Mouse (Mus musculus): ENCODE results near the gene Rptor. TPM values are rescaled to one million over a fixed set of nuclear protein-coding genes. Genes with fewer than 3 reads are reported as not detected.

The Rptor gene
- polyA plus RNA-seq, 1 experiment from 2014 or later, result 9.8 TPM

DNA sequence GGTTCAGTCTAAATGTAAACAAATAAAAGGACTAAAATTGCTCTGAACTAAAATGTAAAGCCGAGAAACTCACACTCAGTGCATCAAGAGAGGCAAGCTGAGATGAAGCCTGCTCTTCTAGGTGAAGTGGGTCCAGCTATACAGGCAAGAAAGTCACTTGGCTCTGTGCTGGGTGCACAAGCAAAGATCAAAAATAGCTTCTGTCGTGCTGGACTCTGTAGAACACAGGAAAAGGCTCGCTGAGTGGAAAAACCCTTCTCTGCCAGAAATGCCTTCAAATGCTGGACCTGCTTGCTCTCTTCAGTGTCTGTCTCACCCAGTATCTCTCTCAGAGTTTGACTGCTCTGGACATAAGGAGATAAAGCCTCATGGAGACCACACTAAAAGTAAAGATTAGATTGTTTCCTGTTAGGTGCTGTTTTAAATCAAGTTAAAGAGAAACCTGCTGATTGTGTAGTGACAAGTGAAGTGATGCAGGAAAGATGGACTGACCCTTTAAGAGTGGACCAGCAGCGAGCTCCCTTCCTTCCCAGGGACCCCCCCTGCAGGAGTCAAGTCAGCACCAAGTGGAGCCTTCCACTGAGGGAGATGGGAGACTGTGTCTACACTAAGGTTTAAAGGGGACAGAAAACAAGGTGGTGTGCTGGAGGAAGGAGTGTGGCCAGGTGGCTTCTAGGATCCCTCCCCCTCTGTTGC, 130.4 kb downstream of the Rptor start:
- Histone ChIP-seq H3K9me3 (replicated peaks; ENCODE audit: control insufficient read depth, low read length) (no peaks in the 10 kb centered on the region), H3K4me1 (ENCODE audit: control insufficient read depth, insufficient read depth, low read length) (peaks cover 47% of the 10 kb centered on the region), H3K27me3 (ENCODE audit: control insufficient read depth, insufficient read depth, low read length) (no peaks in the 10 kb centered on the region), H3K36me3 (ENCODE audit: control insufficient read depth, insufficient read depth, low read length) (no peaks in the 10 kb centered on the region), H3K9ac (ENCODE audit: low read depth, low read length) (peak overlapping the region; percentile 29), H3K4me3 (ENCODE audit: low read depth, low read length) (no peak overlapping the region), H3K4me2 (peak overlapping the region; percentile 23), H3K27ac (ENCODE audit: low read depth, low read length) (peak overlapping the region; percentile 73)
- 0 out of 2 replicates have a peak, but pooled peaks have one; percentile 52 for ATAC-seq (replicated peaks; ENCODE audit: insufficient number of reproducible peaks, low FRiP score, low TSS enrichment)
- WGBS (ENCODE audit: insufficient replicate concordance), result 19% methylated on average over 4 of the region's 4 CpGs

DNA sequence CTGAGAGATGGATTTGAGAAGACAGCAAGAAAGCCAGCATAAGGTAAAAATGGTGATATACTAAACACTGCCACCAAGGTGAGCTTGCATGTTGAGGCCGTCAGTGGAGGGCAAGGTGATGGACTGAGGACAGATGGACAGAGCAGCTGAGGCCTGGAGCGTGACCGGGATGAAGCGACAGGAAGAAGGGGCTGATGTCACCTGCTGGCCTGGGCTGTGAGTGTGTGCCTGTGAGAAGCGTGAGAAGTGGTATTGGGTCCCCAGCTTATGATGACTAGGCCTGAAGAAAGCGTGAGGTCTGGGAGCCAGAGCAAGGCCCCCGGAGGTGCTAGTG, 130.9 kb downstream of the Rptor start:
- ATAC-seq (replicated peaks; ENCODE audit: insufficient number of reproducible peaks, low FRiP score, low TSS enrichment), result no peak; the same call in 1 of the 2 replicates
- H3K36me3 ChIP-seq (ENCODE audit: control insufficient read depth, insufficient read depth, low read length), result no peaks in the 10 kb centered on the region
- no peak overlapping the region; the same call in 1 of the 2 replicates for H3K9ac ChIP-seq (ENCODE audit: low read depth, low read length)
- WGBS (ENCODE audit: insufficient replicate concordance), result 68% methylated on average over 7 of the region's 7 CpGs
- peak overlapping the region; percentile 73 for H3K27ac ChIP-seq (ENCODE audit: low read depth, low read length)
- no peak overlapping the region for H3K4me3 ChIP-seq (ENCODE audit: low read depth, low read length)
- no peaks in the 10 kb centered on the region for H3K27me3 ChIP-seq (ENCODE audit: control insufficient read depth, insufficient read depth, low read length)
- H3K4me2 ChIP-seq, result peak overlapping the region; percentile 23; the same call in 1 of the 2 replicates
- no peaks in the 10 kb centered on the region for H3K9me3 ChIP-seq (replicated peaks; ENCODE audit: control insufficient read depth, low read length)
- peaks cover 49% of the 10 kb centered on the region for H3K4me1 ChIP-seq (ENCODE audit: control insufficient read depth, insufficient read depth, low read length)

DNA sequence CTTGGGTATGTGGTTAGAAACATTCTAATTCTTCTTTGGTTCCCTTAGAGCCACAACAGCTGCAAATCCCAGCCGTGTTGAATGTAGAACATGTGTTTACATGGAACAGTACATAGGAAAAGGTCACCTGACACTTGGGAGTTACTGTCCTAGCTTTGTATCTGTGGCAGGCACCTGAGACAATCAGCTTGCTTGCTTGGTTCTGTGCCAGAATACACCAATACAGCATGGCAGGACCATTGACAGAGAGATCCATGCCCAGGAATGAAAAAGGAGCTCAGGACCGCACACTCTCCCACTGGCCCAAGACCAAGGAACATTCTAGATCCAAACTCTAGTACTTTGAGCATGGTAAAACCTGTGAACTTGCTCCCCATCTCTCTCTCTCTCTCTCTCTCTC, 132.4 kb downstream of the Rptor start:
- Histone ChIP-seq H3K4me1 (ENCODE audit: control insufficient read depth, insufficient read depth, low read length) (peaks cover 53% of the 10 kb centered on the region), H3K4me2 (no peak overlapping the region), H3K4me3 (ENCODE audit: low read depth, low read length) (no peak overlapping the region), H3K9me3 (replicated peaks; ENCODE audit: control insufficient read depth, low read length) (no peaks in the 10 kb centered on the region), H3K27ac (ENCODE audit: low read depth, low read length) (no peak overlapping the region), H3K36me3 (ENCODE audit: control insufficient read depth, insufficient read depth, low read length) (no peaks in the 10 kb centered on the region), H3K9ac (ENCODE audit: low read depth, low read length) (no peak overlapping the region), H3K27me3 (ENCODE audit: control insufficient read depth, insufficient read depth, low read length) (no peaks in the 10 kb centered on the region)
- no peak for ATAC-seq (replicated peaks; ENCODE audit: insufficient number of reproducible peaks, low FRiP score, low TSS enrichment)
- 90% methylated on average over 2 of the region's 2 CpGs for WGBS (ENCODE audit: insufficient replicate concordance)

DNA sequence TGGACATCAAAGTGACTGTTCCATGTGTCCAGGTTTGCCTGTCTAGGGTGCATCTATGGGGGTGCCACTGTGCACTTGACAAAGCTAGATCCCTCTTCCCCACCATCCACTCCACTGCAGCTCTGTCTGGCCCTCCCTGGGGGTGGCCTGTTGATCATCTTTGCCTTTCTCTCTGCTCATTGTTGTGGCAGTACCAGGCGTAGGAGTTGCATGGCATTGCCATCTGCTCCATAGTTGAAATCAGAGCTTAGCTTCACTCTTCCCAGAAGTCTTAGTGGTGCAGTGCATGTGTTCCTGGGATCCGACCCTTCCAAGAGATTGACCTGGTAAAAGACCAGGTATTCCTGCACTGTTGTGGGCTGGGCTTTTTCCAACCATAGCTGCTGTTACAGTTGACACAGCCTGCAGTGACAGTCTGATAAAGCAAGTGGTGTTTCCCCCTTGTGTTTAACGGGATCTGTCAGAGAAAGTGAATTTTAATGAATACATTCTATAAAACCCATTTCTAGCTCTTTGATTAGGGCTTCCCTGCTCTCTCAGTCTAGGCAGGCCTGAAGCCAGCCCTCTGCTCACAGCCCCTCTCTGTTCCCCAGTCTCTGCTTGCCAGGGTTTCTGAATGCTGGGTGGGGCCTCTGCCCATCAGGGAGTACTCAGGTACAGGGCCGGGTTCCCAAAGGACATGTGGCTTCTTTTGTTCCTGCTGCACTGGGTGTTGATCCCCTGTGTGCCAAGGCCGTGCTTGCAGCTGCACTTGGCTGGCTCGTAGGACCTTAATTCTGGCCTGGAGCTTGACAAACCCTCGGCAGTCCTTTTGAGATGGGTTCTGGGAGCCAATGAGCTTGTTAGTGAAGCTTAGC, 136.5 kb downstream of the Rptor start:
- WGBS (ENCODE audit: insufficient replicate concordance), result 74% methylated on average over 7 of the region's 7 CpGs
- no peak overlapping the region for H3K9ac ChIP-seq (ENCODE audit: low read depth, low read length)
- H3K27me3 ChIP-seq (ENCODE audit: control insufficient read depth, insufficient read depth, low read length), result no peaks in the 10 kb centered on the region
- no peaks in the 10 kb centered on the region for H3K9me3 ChIP-seq (replicated peaks; ENCODE audit: control insufficient read depth, low read length)
- no peaks in the 10 kb centered on the region for H3K36me3 ChIP-seq (ENCODE audit: control insufficient read depth, insufficient read depth, low read length)
- no peak overlapping the region for H3K4me2 ChIP-seq
- H3K27ac ChIP-seq (ENCODE audit: low read depth, low read length), result no peak overlapping the region
- no peak overlapping the region for H3K4me3 ChIP-seq (ENCODE audit: low read depth, low read length)
- ATAC-seq (replicated peaks; ENCODE audit: insufficient number of reproducible peaks, low FRiP score, low TSS enrichment), result no peak
- H3K4me1 ChIP-seq (ENCODE audit: control insufficient read depth, insufficient read depth, low read length), result peaks cover 19% of the 10 kb centered on the region

DNA sequence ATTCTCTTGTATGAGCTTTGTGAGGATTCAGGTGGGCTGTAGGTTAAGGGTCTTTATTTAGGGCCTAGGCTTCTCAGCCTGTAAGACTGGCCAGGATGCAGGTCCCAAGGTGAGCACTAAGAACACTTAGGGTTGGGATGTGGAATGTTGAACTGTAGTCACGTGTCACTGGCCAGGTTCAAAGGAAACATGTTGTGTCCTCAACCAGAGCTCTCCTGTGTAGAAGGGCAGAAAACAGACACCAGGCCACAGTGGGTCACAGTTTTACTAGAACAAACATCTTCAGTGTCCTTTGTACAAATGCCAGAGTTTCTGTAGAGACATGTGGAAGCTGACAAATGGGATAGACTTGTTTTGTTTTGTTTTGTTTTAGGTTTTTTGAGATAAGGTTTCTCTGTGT, 138.7 kb downstream of the Rptor start:
- 74% methylated on average over 1 of the region's 1 CpGs for WGBS (ENCODE audit: insufficient replicate concordance)
- Histone ChIP-seq H3K9ac (ENCODE audit: low read depth, low read length) (no peak overlapping the region), H3K4me1 (ENCODE audit: control insufficient read depth, insufficient read depth, low read length) (peaks cover 12% of the 10 kb centered on the region; the same call in 1 of the 2 replicates), H3K36me3 (ENCODE audit: control insufficient read depth, insufficient read depth, low read length) (no peaks in the 10 kb centered on the region), H3K4me2 (no peak overlapping the region), H3K9me3 (replicated peaks; ENCODE audit: control insufficient read depth, low read length) (no peaks in the 10 kb centered on the region), H3K27ac (ENCODE audit: low read depth, low read length) (no peak overlapping the region), H3K4me3 (ENCODE audit: low read depth, low read length) (no peak overlapping the region), H3K27me3 (ENCODE audit: control insufficient read depth, insufficient read depth, low read length) (no peaks in the 10 kb centered on the region)
- no peak for ATAC-seq (replicated peaks; ENCODE audit: insufficient number of reproducible peaks, low FRiP score, low TSS enrichment)

DNA sequence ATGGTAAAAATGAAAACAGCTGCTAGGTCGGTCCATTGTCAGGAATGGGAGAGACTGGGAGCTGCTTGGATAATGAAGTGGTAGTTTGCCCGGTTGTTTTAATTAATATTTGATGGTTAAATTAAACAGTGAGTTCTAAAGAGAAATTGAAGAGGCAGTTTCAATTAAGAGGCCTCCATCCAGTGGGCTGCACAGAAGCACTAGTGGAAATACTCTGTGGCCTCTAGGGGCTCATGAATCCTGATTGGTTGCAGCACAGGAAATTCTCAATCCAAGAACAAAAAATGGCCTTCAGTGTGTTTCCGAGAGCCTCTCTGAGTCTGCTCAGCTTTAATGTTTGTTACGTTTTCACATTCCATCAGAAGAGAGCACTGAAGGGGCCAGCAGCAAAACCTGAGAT, 141.7 kb downstream of the Rptor start:
- no peak overlapping the region for H3K27ac ChIP-seq (ENCODE audit: low read depth, low read length)
- H3K4me2 ChIP-seq, result no peak overlapping the region
- no peak overlapping the region for H3K4me3 ChIP-seq (ENCODE audit: low read depth, low read length)
- no peaks in the 10 kb centered on the region for H3K9me3 ChIP-seq (replicated peaks; ENCODE audit: control insufficient read depth, low read length)
- H3K9ac ChIP-seq (ENCODE audit: low read depth, low read length), result no peak overlapping the region
- ATAC-seq (replicated peaks; ENCODE audit: insufficient number of reproducible peaks, low FRiP score, low TSS enrichment), result no peak
- no peaks in the 10 kb centered on the region for H3K36me3 ChIP-seq (ENCODE audit: control insufficient read depth, insufficient read depth, low read length)
- 82% methylated on average over 4 of the region's 4 CpGs for whole genome bisulfite sequencing (ENCODE audit: insufficient replicate concordance)
- H3K27me3 ChIP-seq (ENCODE audit: control insufficient read depth, insufficient read depth, low read length), result no peaks in the 10 kb centered on the region
- 0 out of 2 replicates have a peak, but pooled peaks cover 2% of the 10 kb centered on the region for H3K4me1 ChIP-seq (ENCODE audit: control insufficient read depth, insufficient read depth, low read length)

DNA sequence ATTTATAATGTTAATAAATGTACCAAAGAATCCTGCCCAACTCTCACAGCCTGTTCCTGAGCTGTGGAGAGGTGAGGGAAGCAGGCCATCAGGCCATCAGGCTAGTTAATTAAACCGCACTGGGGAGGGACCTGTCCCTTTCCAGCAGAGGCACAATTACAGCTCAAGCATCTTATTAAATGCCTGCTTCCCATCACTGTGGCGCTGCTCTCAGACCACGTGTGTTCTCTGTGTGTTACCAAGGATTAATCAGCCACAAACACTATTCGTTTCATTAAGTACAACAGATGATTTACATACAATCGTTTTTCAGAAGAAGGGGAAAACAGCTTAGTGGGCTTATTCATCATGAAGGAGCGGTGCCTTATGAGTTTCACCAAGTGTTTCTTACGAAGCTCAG, 142.6 kb downstream of the Rptor start:
- WGBS (ENCODE audit: insufficient replicate concordance), result 84% methylated on average over 7 of the region's 7 CpGs
- ATAC-seq (replicated peaks; ENCODE audit: insufficient number of reproducible peaks, low FRiP score, low TSS enrichment), result no peak
- no peak overlapping the region for H3K4me3 ChIP-seq (ENCODE audit: low read depth, low read length)
- H3K27me3 ChIP-seq (ENCODE audit: control insufficient read depth, insufficient read depth, low read length), result no peaks in the 10 kb centered on the region
- no peaks in the 10 kb centered on the region for H3K36me3 ChIP-seq (ENCODE audit: control insufficient read depth, insufficient read depth, low read length)
- H3K27ac ChIP-seq (ENCODE audit: low read depth, low read length), result no peak overlapping the region
- no peak overlapping the region for H3K9ac ChIP-seq (ENCODE audit: low read depth, low read length)
- no peak overlapping the region for H3K4me2 ChIP-seq
- 0 out of 2 replicates have a peak, but pooled peaks cover 2% of the 10 kb centered on the region for H3K4me1 ChIP-seq (ENCODE audit: control insufficient read depth, insufficient read depth, low read length)
- no peaks in the 10 kb centered on the region for H3K9me3 ChIP-seq (replicated peaks; ENCODE audit: control insufficient read depth, low read length)

DNA sequence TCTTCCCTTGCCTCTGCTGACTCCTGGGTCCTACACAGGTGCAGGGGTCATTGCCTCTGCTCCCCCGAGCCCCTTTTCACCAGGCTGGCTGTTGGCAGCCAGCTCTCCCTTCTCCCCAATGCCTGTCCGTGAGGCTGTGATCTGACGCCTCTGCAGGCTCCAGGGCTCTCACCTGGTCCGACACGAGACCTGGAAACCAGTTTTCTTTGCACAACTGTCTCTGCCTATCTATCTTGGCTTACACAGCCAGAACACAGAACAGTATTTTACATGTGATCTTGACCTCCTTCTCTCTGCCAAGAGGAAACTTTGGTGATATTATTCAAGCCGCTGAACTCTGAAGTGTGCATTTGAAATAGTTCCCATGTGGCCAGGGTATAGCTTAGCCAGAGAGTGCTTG, 151.8 kb downstream of the Rptor start:
- no peaks in the 10 kb centered on the region for H3K9me3 ChIP-seq (replicated peaks; ENCODE audit: control insufficient read depth, low read length)
- H3K27ac ChIP-seq (ENCODE audit: low read depth, low read length), result no peak overlapping the region
- ATAC-seq (replicated peaks; ENCODE audit: insufficient number of reproducible peaks, low FRiP score, low TSS enrichment), result no peak
- H3K27me3 ChIP-seq (ENCODE audit: control insufficient read depth, insufficient read depth, low read length), result no peaks in the 10 kb centered on the region
- no peaks in the 10 kb centered on the region for H3K4me1 ChIP-seq (ENCODE audit: control insufficient read depth, insufficient read depth, low read length)
- H3K36me3 ChIP-seq (ENCODE audit: control insufficient read depth, insufficient read depth, low read length), result 0 out of 2 replicates have a peak, but pooled peaks cover 3% of the 10 kb centered on the region
- no peak overlapping the region for H3K4me3 ChIP-seq (ENCODE audit: low read depth, low read length)
- WGBS (ENCODE audit: insufficient replicate concordance), result 78% methylated on average over 6 of the region's 6 CpGs
- H3K9ac ChIP-seq (ENCODE audit: low read depth, low read length), result no peak overlapping the region
- H3K4me2 ChIP-seq, result no peak overlapping the region
